Mouse (Mus musculus): ENCODE data around the gene Pank2.

DNA sequence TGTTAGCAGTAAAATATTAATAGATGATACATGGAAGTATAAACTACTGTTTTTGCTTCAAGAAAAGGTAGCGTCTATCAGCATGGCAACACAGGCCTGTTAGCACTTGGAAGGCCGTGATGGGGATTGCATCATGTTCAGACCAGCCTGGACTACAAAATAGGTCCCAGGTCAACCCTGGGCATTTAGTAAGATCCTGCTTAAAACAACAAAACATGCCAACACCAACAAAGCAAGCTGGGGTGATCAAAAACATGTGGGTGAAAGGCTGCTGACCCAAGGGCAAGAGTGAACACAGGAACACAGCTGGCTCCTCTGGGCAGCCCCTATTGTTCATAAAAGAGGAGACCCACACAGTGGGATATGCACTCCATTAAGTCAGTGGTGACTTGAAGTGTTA is 45.5 kb downstream of the Pank2 start:
- TF ChIP-seq CTCF (IDR thresholded peaks at IDR 0.05) (no peak), EP300 (IDR thresholded peaks at IDR 0.05) (no peak)
